Mouse (Mus musculus): ENCODE data around the gene Pck1.
"Not testable (repeated sequence)": the region's sequence is repeated elsewhere in the genome, so short reads cannot be mapped to it uniquely, and the experiment has no call there.

The Pck1 gene

GRCm38 (mm10) chr2:173152436-173153151, at the start of gene Pck1:
TSS of gene Pck1 (plus strand) at chr2:173153048.
- DNase-seq = no peak

GRCm38 (mm10) chr2:173106409-173106808, 46.4 kb upstream of the Pck1 start:
- DNase-seq = no peak

GRCm38 (mm10) chr2:173106889-173107785, 45.7 kb upstream of the Pck1 start:
- peak; percentile 70 for DNase-seq

GRCm38 (mm10) chr2:173108509-173109190, 44.2 kb upstream of the Pck1 start:
- DNase-seq = no peak

- no peak for DNase-seq
These were observed 43.3 kb upstream of the Pck1 start for GRCm38 (mm10) chr2:173109510-173109909.

- no peak for DNase-seq
These were observed 42.3 kb upstream of the Pck1 start for GRCm38 (mm10) chr2:173110571-173110970.

GRCm38 (mm10) chr2:173113796-173114195, 39.1 kb upstream of the Pck1 start:
- DNase-seq = not testable (repeated sequence)

- DNase-seq = no peak
These were observed 33.6 kb upstream of the Pck1 start, which contains the start of gene Ctcfl for GRCm38 (mm10) chr2:173119023-173119944. TSS of gene Ctcfl (minus strand) at chr2:173119525.

- not testable (repeated sequence) for DNase-seq
These were observed 32.7 kb upstream of the Pck1 start for GRCm38 (mm10) chr2:173120117-173120516.

- DNase-seq = no peak
These were observed 28.7 kb upstream of the Pck1 start for GRCm38 (mm10) chr2:173124022-173124735.

- DNase-seq = no peak
These were observed 26.5 kb upstream of the Pck1 start for GRCm38 (mm10) chr2:173126386-173126785.

- no peak for DNase-seq
These were observed 23.7 kb upstream of the Pck1 start for GRCm38 (mm10) chr2:173129111-173129510.

- no peak for DNase-seq
These were observed 20.6 kb upstream of the Pck1 start for GRCm38 (mm10) chr2:173132262-173132661.

- no peak for DNase-seq
These were observed 20.0 kb upstream of the Pck1 start for GRCm38 (mm10) chr2:173132794-173133300.

- DNase-seq = no peak
These were observed 18.2 kb upstream of the Pck1 start for GRCm38 (mm10) chr2:173134695-173135094.

GRCm38 (mm10) chr2:173138323-173139239, 14.3 kb upstream of the Pck1 start:
- DNase-seq = no peak

GRCm38 (mm10) chr2:173143611-173144010, 9.2 kb upstream of the Pck1 start:
- no peak for DNase-seq

- no peak for DNase-seq
These were observed 7.0 kb upstream of the Pck1 start for GRCm38 (mm10) chr2:173145808-173146207.

- no peak for DNase-seq
These were observed 6.1 kb upstream of the Pck1 start for GRCm38 (mm10) chr2:173146728-173147127.

GRCm38 (mm10) chr2:173148001-173148400, 4.8 kb upstream of the Pck1 start:
- DNase-seq = no peak

Measured in thymus, postnatal 14 days (tissue).